Mouse (Mus musculus) MEL (cell line): ENCODE data around the gene Tpp1.

ENCODE experiments used
- BHLHE40 ChIP-seq: IDR thresholded peaks from 2 replicates; pipeline ENCODE4 v1.6.1; 2012; ENCODE audit warnings: low read depth, mild to moderate bottlenecking, inconsistent platforms, low read length, improper control_type of control experiment, borderline replicate concordance
- CTCF ChIP-seq, 3 experiments: IDR thresholded peaks in 2 of 3; conservative IDR thresholded peaks in 1 of 3; 2 replicates each; pipeline ENCODE4 v1.5.1; 2011 to 2012; ENCODE audit warnings: low read length in 3 of 3, low read depth in 2 of 3, mild to moderate bottlenecking in 2 of 3, improper control_type of control experiment in 1 of 3, inconsistent platforms in 1 of 3, mixed read lengths in 1 of 3, moderate library complexity in 1 of 3; ENCODE audit not compliant: control insufficient read depth in 1 of 3, insufficient read depth in 1 of 3, poor library complexity in 1 of 3, severe bottlenecking in 1 of 3
- E2F4 ChIP-seq: IDR thresholded peaks from 2 replicates; pipeline ENCODE4 v1.6.1; 2011; ENCODE audit warnings: low read depth, low read length, improper control_type of control experiment, borderline replicate concordance
- EP300 ChIP-seq, 2 experiments: IDR thresholded peaks; 2 replicates each; pipeline ENCODE4 v1.6.1; 2011; ENCODE audit warnings: improper control_type of control experiment in 2 of 2, low read length in 2 of 2, low read depth in 1 of 2, mild to moderate bottlenecking in 1 of 2
- HCFC1 ChIP-seq: IDR thresholded peaks from 2 replicates; pipeline ENCODE4 v1.6.1; 2012; ENCODE audit warnings: low read depth, mild to moderate bottlenecking, inconsistent platforms, low read length, improper control_type of control experiment, moderate library complexity
- MAFK ChIP-seq: IDR thresholded peaks from 2 replicates; pipeline ENCODE4 v1.6.1; 2011; ENCODE audit warnings: low read depth, mild to moderate bottlenecking, low read length, improper control_type of control experiment, borderline replicate concordance
- MAX ChIP-seq: IDR thresholded peaks from 2 replicates; pipeline ENCODE4 v1.6.1; 2011; ENCODE audit warnings: low read length, improper control_type of control experiment
- MEF2A ChIP-seq: IDR thresholded peaks from 2 replicates; pipeline ENCODE4 v1.6.1; 2014; ENCODE audit warnings: low read depth, mild to moderate bottlenecking, inconsistent platforms, low read length, improper control_type of control experiment; ENCODE audit not compliant: poor library complexity, insufficient replicate concordance, severe bottlenecking; ENCODE audit errors: extremely low read depth
- MYB ChIP-seq: IDR thresholded peaks from 2 replicates; pipeline ENCODE4 v1.6.1; 2011; ENCODE audit warnings: mild to moderate bottlenecking, low read depth, low read length, improper control_type of control experiment
- POLR2A ChIP-seq, 2 experiments: IDR thresholded peaks; 2 replicates each; pipeline ENCODE4 v1.6.1; 2011 to 2012; ENCODE audit warnings: low read length in 2 of 2, mild to moderate bottlenecking in 2 of 2, control low read depth in 1 of 2, improper control_type of control experiment in 1 of 2, low read depth in 1 of 2, moderate library complexity in 1 of 2; ENCODE audit not compliant: control insufficient read depth in 1 of 2, insufficient read depth in 1 of 2, poor library complexity in 1 of 2
- SMC3 ChIP-seq: IDR thresholded peaks from 2 replicates; pipeline ENCODE4 v1.6.1; 2011; ENCODE audit warnings: low read depth, low read length, improper control_type of control experiment
- TAL1 ChIP-seq: IDR thresholded peaks from 2 replicates; pipeline ENCODE4 v1.6.1; 2012; ENCODE audit warnings: mild to moderate bottlenecking, inconsistent platforms, low read length, moderate library complexity, mixed read lengths
- USF1 ChIP-seq: IDR thresholded peaks from 2 replicates; pipeline ENCODE4 v1.6.1; 2014; ENCODE audit warnings: low read depth, mild to moderate bottlenecking, inconsistent platforms, low read length, improper control_type of control experiment, moderate library complexity
- ZC3H11A ChIP-seq: IDR thresholded peaks from 2 replicates; pipeline ENCODE4 v1.6.1; 2012; ENCODE audit warnings: low read depth, mild to moderate bottlenecking, inconsistent platforms, low read length, improper control_type of control experiment

DNA sequence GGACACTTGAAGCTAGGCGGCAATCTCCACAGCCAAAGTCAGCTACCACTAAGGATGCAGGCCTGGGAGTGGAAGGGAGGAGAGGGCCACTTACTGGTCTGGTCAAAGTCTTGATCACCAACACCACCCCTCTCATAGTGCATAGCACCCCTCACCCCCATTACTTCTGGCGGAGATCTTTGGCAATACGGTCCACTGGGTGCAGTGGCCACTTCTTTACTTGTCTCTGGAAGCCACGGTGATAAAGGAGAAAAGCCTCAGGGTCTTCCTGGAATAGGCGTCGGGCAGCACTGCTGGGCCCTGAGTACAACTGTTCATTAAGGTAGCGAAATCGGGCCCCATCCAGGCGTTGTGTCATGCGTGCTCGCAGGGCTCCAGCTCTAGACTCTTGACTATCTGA is 18.2 kb downstream of the Tpp1 start:
- TF ChIP-seq CTCF (IDR thresholded peaks at IDR 0.05 in 2 of 3, conservative IDR thresholded peaks at IDR 0.05 in 1 of 3; ENCODE audit: control insufficient read depth in 1 of 3, insufficient read depth in 1 of 3, low read depth in 2 of 3, low read length in 3 of 3, poor library complexity in 1 of 3, severe bottlenecking in 1 of 3) (no peak), POLR2A (IDR thresholded peaks at IDR 0.05; ENCODE audit: control insufficient read depth in 1 of 2, insufficient read depth in 1 of 2, low read depth in 1 of 2, low read length in 2 of 2, poor library complexity in 1 of 2) (no peak), TAL1 (no peak), EP300 (IDR thresholded peaks at IDR 0.05; ENCODE audit: low read depth in 1 of 2, low read length in 2 of 2) (no peak), E2F4 (no peak), HCFC1 (no peak), USF1 (no peak), MYB (no peak), ZC3H11A (no peak), SMC3 (no peak), MEF2A (no peak), BHLHE40 (no peak), MAFK (no peak), MAX (no peak)
